Mouse (Mus musculus): ENCODE measurements around the gene Creg2. TPM values are rescaled to one million over a fixed set of nuclear protein-coding genes. Genes with fewer than 3 reads are reported as not detected.
"Not testable (repeated sequence)": the region's sequence is repeated elsewhere in the genome, so short reads cannot be mapped to it uniquely, and the experiment has no call there.

Gene Creg2
- polyA plus RNA-seq, 1 experiment from 2014 or later: 0.39 TPM

DNA sequence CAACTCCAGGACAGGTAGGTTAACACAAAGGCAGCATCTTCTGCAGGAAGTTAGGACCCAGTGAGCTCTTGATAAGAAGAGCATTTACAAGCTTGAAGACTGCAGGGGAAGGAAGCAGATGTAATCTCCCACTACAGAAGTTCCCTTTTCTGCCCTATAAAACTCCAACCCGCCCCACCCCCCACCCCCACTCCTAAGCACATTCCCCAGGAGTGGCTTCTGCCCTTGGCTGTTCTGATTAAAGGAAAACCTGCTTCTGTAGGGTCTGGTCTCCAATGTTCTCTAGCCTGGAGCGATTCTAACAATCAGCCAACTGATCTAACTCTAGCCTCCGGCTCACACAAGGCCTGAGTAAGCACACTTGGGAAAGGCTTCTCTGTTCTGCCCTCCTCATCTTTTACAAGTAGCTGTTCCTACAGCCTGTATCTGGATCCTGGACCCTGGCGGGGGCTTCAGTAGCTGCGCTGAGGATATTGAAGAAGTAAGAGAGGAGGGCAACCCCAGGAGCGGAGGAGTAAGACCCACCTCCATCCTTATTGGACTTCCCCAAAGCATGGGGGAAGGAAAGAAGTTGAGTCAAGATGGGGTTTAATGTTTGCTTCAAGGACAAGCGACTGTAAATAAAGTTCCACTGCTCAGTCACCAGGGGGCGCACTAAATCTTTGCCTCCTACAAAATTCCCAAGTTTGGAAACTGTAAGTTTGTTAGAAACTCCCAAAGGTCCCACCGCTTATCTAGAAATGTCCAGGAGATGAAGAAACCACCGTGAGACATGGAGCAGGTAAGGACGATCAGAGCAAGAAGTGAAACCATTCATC, 36.6 kb downstream of the Creg2 start:
- peak; percentile 52 for ATAC-seq

GRCm38 (mm10) chr1:39613061-39613460, 38.2 kb downstream of the Creg2 start:
- no peaks in the 10 kb centered on the region for H3K9me3 ChIP-seq
- no peaks in the 10 kb centered on the region for H3K27me3 ChIP-seq (replicated peaks)
- no peak for ATAC-seq
- no peak overlapping the region for H3K4me2 ChIP-seq (replicated peaks)
- H3K27ac ChIP-seq: no peak overlapping the region
- WGBS: 78% methylated on average over 3 of the region's 3 CpGs
- H3K4me3 ChIP-seq (replicated peaks): no peak overlapping the region
- H3K9ac ChIP-seq: no peak overlapping the region
- H3K36me3 ChIP-seq: no peaks in the 10 kb centered on the region
- H3K4me1 ChIP-seq (replicated peaks): peaks cover 7% of the 10 kb centered on the region; the same call in 1 of the 2 replicates

More for the DNA sequence above, 36.6 kb downstream of the Creg2 start:
- WGBS: 27% methylated on average over 11 of the region's 11 CpGs
- no peak overlapping the region for H3K4me3 ChIP-seq (replicated peaks)
- H3K27ac ChIP-seq: no peak overlapping the region
- H3K9me3 ChIP-seq: no peaks in the 10 kb centered on the region
- H3K4me2 ChIP-seq (replicated peaks): peak overlapping the region; percentile 20; the same call in 1 of the 2 replicates
- no peaks in the 10 kb centered on the region for H3K36me3 ChIP-seq
- peaks cover 5% of the 10 kb centered on the region; the same call in 1 of the 2 replicates for H3K4me1 ChIP-seq (replicated peaks)
- no peak overlapping the region for H3K9ac ChIP-seq
- H3K27me3 ChIP-seq (replicated peaks): no peaks in the 10 kb centered on the region

DNA sequence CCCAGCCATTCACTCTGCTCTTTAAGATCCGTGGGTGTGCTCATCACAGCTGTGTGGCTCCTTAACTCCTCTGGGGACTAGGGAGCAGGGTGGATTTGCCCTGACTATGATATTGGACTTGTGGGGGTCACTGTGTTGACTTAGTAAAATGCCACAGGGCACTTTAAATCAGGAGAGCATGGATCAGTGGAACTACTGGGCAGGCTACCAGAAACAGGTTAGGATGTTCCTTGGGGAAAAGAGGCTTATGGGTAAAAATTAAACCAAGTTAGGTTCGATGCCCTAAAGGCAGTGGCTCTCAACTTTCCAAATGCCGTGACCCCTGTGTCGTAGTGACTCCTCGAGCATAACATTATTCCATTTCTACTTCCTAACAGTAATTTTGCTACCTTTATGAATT, 38.8 kb downstream of the Creg2 start:
- Histone ChIP-seq H3K27me3 (replicated peaks) (no peaks in the 10 kb centered on the region), H3K4me1 (replicated peaks) (peaks cover 7% of the 10 kb centered on the region; the same call in 1 of the 2 replicates), H3K27ac (no peak overlapping the region), H3K9ac (no peak overlapping the region), H3K4me2 (replicated peaks) (no peak overlapping the region), H3K9me3 (no peaks in the 10 kb centered on the region), H3K36me3 (no peaks in the 10 kb centered on the region), H3K4me3 (replicated peaks) (no peak overlapping the region)
- ATAC-seq: no peak
- 83% methylated on average over 5 of the region's 5 CpGs for WGBS

DNA sequence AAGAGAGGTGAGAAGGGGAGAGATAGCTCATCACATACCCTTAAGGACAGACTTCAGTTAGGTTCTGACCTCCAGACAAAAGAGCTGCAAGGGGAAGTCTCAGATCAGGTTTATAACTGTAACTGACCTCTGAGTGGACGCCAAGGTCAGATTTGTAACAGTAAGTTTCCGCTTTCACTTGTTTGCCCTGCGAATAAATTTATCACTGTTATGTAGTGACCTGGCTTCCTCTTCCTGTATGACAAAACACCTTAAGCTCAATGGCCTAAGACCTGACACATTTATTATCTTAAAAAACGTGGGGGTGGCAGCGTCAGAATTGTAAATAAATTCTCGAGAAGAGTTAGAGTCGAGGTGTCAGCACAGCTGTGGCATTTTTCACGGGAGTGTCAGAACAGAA, 42.7 kb downstream of the Creg2 start:
- 0 out of 2 replicates have a peak, but pooled peaks cover 3% of the 10 kb centered on the region for H3K4me1 ChIP-seq (replicated peaks)
- no peaks in the 10 kb centered on the region for H3K9me3 ChIP-seq
- H3K27ac ChIP-seq: no peak overlapping the region
- 26% methylated on average over 8 of the region's 8 CpGs for whole genome bisulfite sequencing
- no peak overlapping the region for H3K4me2 ChIP-seq (replicated peaks)
- no peak overlapping the region for H3K9ac ChIP-seq
- H3K27me3 ChIP-seq (replicated peaks): no peaks in the 10 kb centered on the region
- H3K4me3 ChIP-seq (replicated peaks): no peak overlapping the region
- no peak for ATAC-seq
- H3K36me3 ChIP-seq: no peaks in the 10 kb centered on the region

- Histone ChIP-seq H3K4me3 (replicated peaks) (no peak overlapping the region), H3K9ac (no peak overlapping the region), H3K27me3 (replicated peaks) (no peaks in the 10 kb centered on the region), H3K36me3 (no peaks in the 10 kb centered on the region), H3K9me3 (no peaks in the 10 kb centered on the region), H3K27ac (no peak overlapping the region), H3K4me2 (replicated peaks) (no peak overlapping the region), H3K4me1 (replicated peaks) (no peaks in the 10 kb centered on the region)
- no peak for ATAC-seq
- 94% methylated on average over 3 of the region's 3 CpGs for WGBS
Measured at GRCm38 (mm10) chr1:39602477-39602876, 48.8 kb downstream of the Creg2 start.

- Histone ChIP-seq H3K9me3 (no peaks in the 10 kb centered on the region), H3K27ac (no peak overlapping the region), H3K27me3 (replicated peaks) (no peaks in the 10 kb centered on the region), H3K9ac (no peak overlapping the region), H3K4me1 (replicated peaks) (no peaks in the 10 kb centered on the region), H3K4me3 (replicated peaks) (no peak overlapping the region), H3K36me3 (no peaks in the 10 kb centered on the region), H3K4me2 (replicated peaks) (no peak overlapping the region)
- ATAC-seq: no peak
- WGBS: 80% methylated on average over 11 of the region's 11 CpGs
Measured at GRCm38 (mm10) chr1:39598726-39599125, 52.5 kb downstream of the Creg2 start.

- WGBS: 90% methylated on average over 9 of the region's 9 CpGs
- not testable (repeated sequence) for H3K4me3 ChIP-seq (replicated peaks); H3K4me1 ChIP-seq (replicated peaks); H3K4me2 ChIP-seq (replicated peaks); H3K27ac ChIP-seq; H3K9ac ChIP-seq; H3K9me3 ChIP-seq; H3K27me3 ChIP-seq (replicated peaks); ATAC-seq; H3K36me3 ChIP-seq
Measured at GRCm38 (mm10) chr1:39597135-39597534, 54.1 kb downstream of the Creg2 start.

DNA sequence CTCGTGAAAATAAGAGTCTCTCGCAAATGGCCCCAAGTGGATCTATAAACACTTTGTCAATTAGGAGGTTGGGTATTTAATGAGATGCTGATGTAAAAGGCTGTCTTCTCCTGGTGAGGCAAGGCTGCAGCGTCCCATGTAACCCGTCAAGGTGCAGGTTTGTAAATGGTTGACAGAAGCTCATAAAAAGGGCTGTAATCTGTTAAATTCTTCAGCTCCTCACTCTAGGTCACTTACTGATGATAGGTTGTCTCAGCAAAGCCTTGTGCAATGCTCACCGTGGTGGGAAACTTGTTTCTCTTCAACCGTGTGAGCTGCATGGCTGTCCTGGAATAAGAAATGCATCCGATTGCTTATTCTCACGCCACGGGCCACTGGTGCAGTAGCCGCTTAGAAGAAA, 57.4 kb downstream of the Creg2 start:
- WGBS: 54% methylated on average over 10 of the region's 10 CpGs

DNA sequence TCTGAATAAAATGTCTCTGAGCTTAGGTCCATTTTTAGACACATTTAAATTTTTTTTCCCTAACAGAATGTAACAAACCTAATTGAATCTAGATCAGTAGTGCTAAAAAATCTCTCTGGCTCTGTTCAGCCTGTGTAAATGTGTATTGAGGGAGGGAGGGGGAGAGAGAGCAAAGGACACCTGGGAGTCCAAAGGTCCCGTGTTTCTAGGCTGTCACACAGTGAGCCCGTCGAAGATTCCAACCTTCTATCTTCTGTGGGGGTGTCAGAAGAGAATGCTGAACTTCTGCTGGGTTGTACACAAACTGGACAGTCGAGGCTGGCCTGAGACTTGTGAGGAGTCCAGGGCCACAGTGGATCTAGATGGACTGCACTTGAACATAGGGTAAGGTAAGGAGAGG, 59.2 kb downstream of the Creg2 start:
- H3K27ac ChIP-seq: no peak overlapping the region

More for the DNA sequence above, 57.4 kb downstream of the Creg2 start:
- ATAC-seq: peak; percentile 88
- Histone ChIP-seq H3K36me3 (no peaks in the 10 kb centered on the region), H3K27ac (no peak overlapping the region; the same call in 1 of the 2 replicates), H3K9ac (no peak overlapping the region), H3K4me1 (replicated peaks) (no peaks in the 10 kb centered on the region), H3K27me3 (replicated peaks) (no peaks in the 10 kb centered on the region), H3K4me2 (replicated peaks) (peak overlapping the region; percentile 22), H3K9me3 (no peaks in the 10 kb centered on the region), H3K4me3 (replicated peaks) (no peak overlapping the region)

GRCm38 (mm10) chr1:39591557-39591956, 59.7 kb downstream of the Creg2 start:
- H3K4me1 ChIP-seq (replicated peaks); H3K27ac ChIP-seq; H3K9ac ChIP-seq; H3K4me3 ChIP-seq (replicated peaks); H3K36me3 ChIP-seq; H3K4me2 ChIP-seq (replicated peaks); H3K27me3 ChIP-seq (replicated peaks); H3K9me3 ChIP-seq: not testable (repeated sequence)
- ATAC-seq: peak; percentile 12; the same call in 1 of the 2 replicates
- 43% methylated on average over 1 of the region's 1 CpGs for WGBS

More for the DNA sequence above, 59.2 kb downstream of the Creg2 start:
- no peak overlapping the region for H3K4me2 ChIP-seq (replicated peaks)
- no peak overlapping the region for H3K9ac ChIP-seq
- ATAC-seq: peak; percentile 85
- H3K27me3 ChIP-seq (replicated peaks): no peaks in the 10 kb centered on the region
- H3K4me3 ChIP-seq (replicated peaks): no peak overlapping the region
- no peaks in the 10 kb centered on the region for H3K4me1 ChIP-seq (replicated peaks)
- 60% methylated on average over 4 of the region's 4 CpGs for WGBS
- H3K9me3 ChIP-seq: no peaks in the 10 kb centered on the region
- H3K36me3 ChIP-seq: no peaks in the 10 kb centered on the region

DNA sequence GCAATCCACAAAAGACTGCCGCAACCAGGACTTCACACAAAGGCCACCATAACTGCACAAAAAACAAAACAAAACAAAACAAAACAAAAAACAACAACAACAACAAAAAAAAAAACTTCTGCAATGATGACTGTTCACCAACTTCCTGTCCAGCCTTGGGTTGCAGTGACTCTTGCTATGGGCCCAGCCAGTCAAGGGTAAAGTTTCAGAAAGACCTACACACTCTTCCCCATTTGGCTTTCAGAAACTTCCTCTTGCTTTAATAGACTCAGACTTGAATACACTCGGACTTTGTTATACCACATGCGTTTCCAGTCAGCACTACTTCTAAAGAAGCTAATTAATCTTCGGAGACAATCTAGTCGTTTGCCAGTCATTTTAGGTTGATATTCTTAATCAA, 61.1 kb downstream of the Creg2 start:
- 77% methylated on average over 5 of the region's 5 CpGs for WGBS
- ATAC-seq: no peak
- H3K27me3 ChIP-seq (replicated peaks): no peaks in the 10 kb centered on the region
- no peak overlapping the region for H3K27ac ChIP-seq
- no peaks in the 10 kb centered on the region for H3K4me1 ChIP-seq (replicated peaks)
- H3K4me3 ChIP-seq (replicated peaks): no peak overlapping the region
- no peak overlapping the region for H3K4me2 ChIP-seq (replicated peaks)
- H3K9me3 ChIP-seq: no peaks in the 10 kb centered on the region
- no peaks in the 10 kb centered on the region for H3K36me3 ChIP-seq
- no peak overlapping the region for H3K9ac ChIP-seq

DNA sequence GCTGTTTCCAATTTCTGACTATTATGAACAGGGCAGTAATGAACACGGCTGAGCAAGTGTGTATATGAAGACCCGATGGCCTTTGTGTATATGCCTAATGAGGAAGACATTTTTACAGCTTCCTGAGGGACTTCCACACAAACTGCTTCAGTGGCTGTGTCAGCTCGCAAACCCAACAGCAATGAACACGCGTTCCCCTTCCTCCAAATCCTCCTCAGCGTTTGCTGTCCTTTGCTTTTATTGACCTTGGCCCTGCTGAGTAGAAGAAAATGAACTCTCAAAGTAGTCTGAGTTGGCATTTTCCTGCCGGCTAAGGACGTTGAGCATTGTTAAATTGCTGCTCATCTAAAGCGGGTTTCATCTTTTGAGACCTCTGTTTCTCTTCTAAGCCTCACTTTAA, 65.9 kb downstream of the Creg2 start:
- no peak overlapping the region for H3K4me3 ChIP-seq (replicated peaks)
- no peak overlapping the region for H3K4me2 ChIP-seq (replicated peaks)
- H3K9ac ChIP-seq: no peak overlapping the region
- ATAC-seq: no peak
- WGBS: 75% methylated on average over 9 of the region's 9 CpGs
- no peaks in the 10 kb centered on the region for H3K4me1 ChIP-seq (replicated peaks)
- H3K36me3 ChIP-seq: no peaks in the 10 kb centered on the region
- H3K27me3 ChIP-seq (replicated peaks): no peaks in the 10 kb centered on the region
- H3K9me3 ChIP-seq: no peaks in the 10 kb centered on the region
- H3K27ac ChIP-seq: no peak overlapping the region

GRCm38 (mm10) chr1:39583173-39583572, 68.1 kb downstream of the Creg2 start:
- no peaks in the 10 kb centered on the region for H3K27me3 ChIP-seq (replicated peaks)
- ATAC-seq: no peak
- no peak overlapping the region for H3K4me3 ChIP-seq (replicated peaks)
- H3K4me1 ChIP-seq (replicated peaks): no peaks in the 10 kb centered on the region
- H3K9ac ChIP-seq: no peak overlapping the region
- no peak overlapping the region for H3K27ac ChIP-seq
- H3K9me3 ChIP-seq: no peaks in the 10 kb centered on the region
- no peaks in the 10 kb centered on the region for H3K36me3 ChIP-seq
- 89% methylated on average over 9 of the region's 9 CpGs for WGBS
- H3K4me2 ChIP-seq (replicated peaks): no peak overlapping the region
